Mouse (Mus musculus): Measurements from ENCODE around the gene Ceacam16. TPM values are rescaled to one million over a fixed set of nuclear protein-coding genes. Genes with fewer than 3 reads are reported as not detected.
A peak's percentile ranks its signal among the peaks of the same experiment; 100 is the strongest.

Ceacam16 gene
- total and polyA plus RNA-seq, 3 experiments: 1.1 to 7.7 (median 3.2) TPM

- Histone ChIP-seq H3K9ac (ENCODE audit: insufficient read depth, low read depth) (peak overlapping the region; percentile 34; the same call in 1 of the 2 replicates), H3K4me2 (ENCODE audit: insufficient read depth, low read depth, poor library complexity, severe bottlenecking) (peak overlapping the region; percentile 11; the same call in 1 of the 2 replicates), H3K27me3 (replicated peaks) (no peaks in the 10 kb centered on the region), H3K79me2 (replicated peaks; ENCODE audit: control insufficient read depth, extremely low read depth, insufficient read depth, poor library complexity, severe bottlenecking) (no peaks in the 10 kb centered on the region), H3K4me3 (replicated peaks in 1 of 3; ENCODE audit: low read depth in 2 of 3, low read length in 2 of 3, poor library complexity in 1 of 3) (peak overlapping the region; percentile 14 to 37 (median 16)), H3K36me3 (replicated peaks in 1 of 2; ENCODE audit: control insufficient read depth in 1 of 2, insufficient read depth in 1 of 2, low read length in 1 of 2) (no peaks in the 10 kb centered on the region), H3K27ac (ENCODE audit: insufficient read depth, low read depth) (peak overlapping the region; percentile 42; the same call in 1 of the 2 replicates), H3K4me1 (ENCODE audit: control insufficient read depth in 1 of 2, insufficient read depth in 2 of 2) (peaks cover 10 to 59% of the 10 kb centered on the region in 2 experiments), H3K9me3 (replicated peaks; ENCODE audit: low read length) (no peaks in the 10 kb centered on the region)
- dilution Hi-C loops (cut with MboI; ENCODE audit: extremely low pct_ligation_motif_present, extremely low pct_unique_long_range_greater_than_20kb, low sequenced_read_pairs): no loop called here
- TF ChIP-seq MYC (IDR thresholded peaks at IDR 0.05; ENCODE audit: low read depth, low read length) (no peak), CHD1 (IDR thresholded peaks at IDR 0.05; ENCODE audit: low read depth, low read length) (peak; percentile 45; the same call in 1 of the 2 replicates), ETS1 (conservative IDR thresholded peaks at IDR 0.05; ENCODE audit: low read depth, low read length) (peak; percentile 37; the same call in 1 of the 2 replicates), MAX (IDR thresholded peaks at IDR 0.05; ENCODE audit: low read length) (0 out of 2 replicates have a peak, but pooled peaks have one; percentile 28), EP300 (IDR thresholded peaks at IDR 0.05; ENCODE audit: low read length) (peak; percentile 54; the same call in 1 of the 2 replicates), IRF4 (IDR thresholded peaks at IDR 0.05; ENCODE audit: low read depth, low read length) (0 out of 2 replicates have a peak, but pooled peaks have one; percentile 13), ELF1 (IDR thresholded peaks at IDR 0.05; ENCODE audit: low read depth, low read length) (0 out of 2 replicates have a peak, but pooled peaks have one; percentile 37), E2F4 (IDR thresholded peaks at IDR 0.05; ENCODE audit: insufficient replicate concordance, low read depth, low read length) (no peak), NELFE (IDR thresholded peaks at IDR 0.05; ENCODE audit: low read depth, low read length) (no peak), TCF12 (IDR thresholded peaks at IDR 0.05; ENCODE audit: low read depth, low read length) (peak; percentile 29; the same call in 1 of the 2 replicates), MAZ (IDR thresholded peaks at IDR 0.05; ENCODE audit: low read depth, low read length) (0 out of 2 replicates have a peak, but pooled peaks have one; percentile 47), SIN3A (IDR thresholded peaks at IDR 0.05; ENCODE audit: low read length) (peak; percentile 22; the same call in 1 of the 2 replicates)
- in situ Hi-C loops (cut with MboI; ENCODE audit: low pct_ligation_motif_present, low pct_unique_long_range_greater_than_20kb, low sequenced_read_pairs): loop anchor here (5.0 kb wide), 1 partner anchor 42 kb away; no protein-coding TSS in a partner anchor
- DNase-seq (ENCODE audit: extremely low read depth): peak; percentile 35
Measured at GRCm38 (mm10) chr7:19844521-19845171, 16.5 kb downstream of the Ceacam16 start.

- Histone ChIP-seq H3K4me2 (ENCODE audit: insufficient read depth, low read depth, poor library complexity, severe bottlenecking) (no peak overlapping the region), H3K36me3 (replicated peaks in 1 of 2; ENCODE audit: control insufficient read depth in 1 of 2, insufficient read depth in 1 of 2, low read length in 1 of 2) (no peaks in the 10 kb centered on the region), H3K27ac (ENCODE audit: insufficient read depth, low read depth) (no peak overlapping the region), H3K4me3 (replicated peaks in 1 of 3; ENCODE audit: low read depth in 2 of 3, low read length in 2 of 3, poor library complexity in 1 of 3) (peak overlapping the region in 1 of 3 experiments; percentile 37), H3K27me3 (replicated peaks) (no peaks in the 10 kb centered on the region), H3K4me1 (ENCODE audit: control insufficient read depth in 1 of 2, insufficient read depth in 2 of 2) (peaks cover 10 to 53% of the 10 kb centered on the region in 2 experiments), H3K9ac (ENCODE audit: insufficient read depth, low read depth) (peak overlapping the region; percentile 34; the same call in 1 of the 2 replicates), H3K79me2 (replicated peaks; ENCODE audit: control insufficient read depth, extremely low read depth, insufficient read depth, poor library complexity, severe bottlenecking) (no peaks in the 10 kb centered on the region), H3K9me3 (replicated peaks; ENCODE audit: low read length) (no peaks in the 10 kb centered on the region)
- in situ Hi-C loops (cut with MboI; ENCODE audit: low pct_ligation_motif_present, low pct_unique_long_range_greater_than_20kb, low sequenced_read_pairs): loop anchor here (5.0 kb wide), 1 partner anchor 41 kb away; no protein-coding TSS in a partner anchor
- DNase-seq (ENCODE audit: extremely low read depth): peak; percentile 70
- TF ChIP-seq JUN (IDR thresholded peaks at IDR 0.05; ENCODE audit: insufficient read depth, low read depth, low read length) (no peak), CTCF (conservative IDR thresholded peaks at IDR 0.05 in 1 of 2, IDR thresholded peaks at IDR 0.05 in 1 of 2; ENCODE audit: low read depth in 2 of 2, low read length in 2 of 2) (peak; percentile 77 to 94), TCF12 (IDR thresholded peaks at IDR 0.05; ENCODE audit: low read depth, low read length) (0 out of 2 replicates have a peak, but pooled peaks have one; percentile 52), POLR2AphosphoS2 (IDR thresholded peaks at IDR 0.05; ENCODE audit: low read depth, low read length) (no peak), ZMIZ1 (IDR thresholded peaks at IDR 0.05; ENCODE audit: low read depth, low read length) (no peak), GABPA (IDR thresholded peaks at IDR 0.05; ENCODE audit: insufficient replicate concordance, low read depth, low read length) (no peak), NRF1 (IDR thresholded peaks at IDR 0.05; ENCODE audit: low read depth, low read length) (0 out of 2 replicates have a peak, but pooled peaks have one; percentile 24), IRF4 (IDR thresholded peaks at IDR 0.05; ENCODE audit: low read depth, low read length) (peak; percentile 63; the same call in 1 of the 2 replicates), USF1 (IDR thresholded peaks at IDR 0.05; ENCODE audit: low read depth, low read length) (no peak), MEF2A (IDR thresholded peaks at IDR 0.05; ENCODE audit: borderline replicate concordance, low read depth, low read length) (peak; percentile 31; the same call in 1 of the 2 replicates), SIN3A (IDR thresholded peaks at IDR 0.05; ENCODE audit: low read length) (peak; percentile 54), MAX (IDR thresholded peaks at IDR 0.05; ENCODE audit: low read length) (0 out of 2 replicates have a peak, but pooled peaks have one; percentile 26), NELFE (IDR thresholded peaks at IDR 0.05; ENCODE audit: low read depth, low read length) (peak; percentile 60; the same call in 1 of the 2 replicates), ETS1 (conservative IDR thresholded peaks at IDR 0.05; ENCODE audit: low read depth, low read length) (0 out of 2 replicates have a peak, but pooled peaks have one; percentile 29), MAZ (IDR thresholded peaks at IDR 0.05; ENCODE audit: low read depth, low read length) (0 out of 2 replicates have a peak, but pooled peaks have one; percentile 24), CHD2 (IDR thresholded peaks at IDR 0.05; ENCODE audit: low read length) (peak; percentile 16; the same call in 1 of the 2 replicates), ZC3H11A (IDR thresholded peaks at IDR 0.05; ENCODE audit: low read depth, low read length) (peak; percentile 87), SMC3 (IDR thresholded peaks at IDR 0.05; ENCODE audit: low read depth, low read length) (peak; percentile 99), MYC (IDR thresholded peaks at IDR 0.05; ENCODE audit: low read depth, low read length) (0 out of 2 replicates have a peak, but pooled peaks have one; percentile 16), ZKSCAN1 (IDR thresholded peaks at IDR 0.05; ENCODE audit: borderline replicate concordance, low read depth, low read length) (no peak), RAD21 (IDR thresholded peaks at IDR 0.05; ENCODE audit: low read depth, low read length) (peak; percentile 87), HCFC1 (IDR thresholded peaks at IDR 0.05; ENCODE audit: low read depth, low read length) (no peak), CHD1 (IDR thresholded peaks at IDR 0.05; ENCODE audit: low read depth, low read length) (no peak)
- dilution Hi-C loops (cut with MboI; ENCODE audit: extremely low pct_ligation_motif_present, extremely low pct_unique_long_range_greater_than_20kb, low sequenced_read_pairs): no loop called here
Measured at GRCm38 (mm10) chr7:19843561-19843960, 17.5 kb downstream of the Ceacam16 start.
